Mouse (Mus musculus): ENCODE results near the gene Rnf217. TPM values are rescaled to one million over a fixed set of nuclear protein-coding genes. Genes with fewer than 3 reads are reported as not detected.
A peak's percentile ranks its signal among the peaks of the same experiment; 100 is the strongest.

Gene Rnf217
- polyA plus RNA-seq, 1 experiment from 2014 or later = 1.4 TPM

GRCm38 (mm10) chr10:31606981-31607867 is 1.8 kb downstream of the Rnf217 start:
- Histone ChIP-seq H3K27me3 (ENCODE audit: control insufficient read depth, insufficient read depth, low read length) (no peaks in the 10 kb centered on the region), H3K9ac (ENCODE audit: low read length) (no peak overlapping the region; the same call in 1 of the 2 replicates), H3K4me1 (ENCODE audit: control insufficient read depth, insufficient read depth, low read length) (peaks cover 17% of the 10 kb centered on the region), H3K4me2 (peak overlapping the region; percentile 79), H3K36me3 (ENCODE audit: control insufficient read depth, insufficient read depth, low read length) (no peaks in the 10 kb centered on the region), H3K4me3 (ENCODE audit: low read depth, low read length) (peak overlapping the region; percentile 76; the same call in 1 of the 2 replicates), H3K27ac (ENCODE audit: low read depth, low read length) (no peak overlapping the region), H3K9me3 (ENCODE audit: control insufficient read depth, low read length) (no peaks in the 10 kb centered on the region)
- peak; percentile 90 for DNase-seq (ENCODE audit: low spot score, missing footprints)
- WGBS = 26% methylated on average over 11 of the region's 11 CpGs
- ATAC-seq (ENCODE audit: low FRiP score) = no peak

GRCm38 (mm10) chr10:31603855-31604254 is 5.1 kb downstream of the Rnf217 start:
- no peaks in the 10 kb centered on the region for H3K9me3 ChIP-seq (ENCODE audit: control insufficient read depth, low read length)
- no peak overlapping the region for H3K27ac ChIP-seq (ENCODE audit: low read depth, low read length)
- H3K4me3 ChIP-seq (ENCODE audit: low read depth, low read length) = no peak overlapping the region
- peaks cover 17% of the 10 kb centered on the region for H3K4me1 ChIP-seq (ENCODE audit: control insufficient read depth, insufficient read depth, low read length)
- no peaks in the 10 kb centered on the region for H3K27me3 ChIP-seq (ENCODE audit: control insufficient read depth, insufficient read depth, low read length)
- DNase-seq (ENCODE audit: low spot score, missing footprints) = no peak
- H3K9ac ChIP-seq (ENCODE audit: low read length) = no peak overlapping the region
- no peak for ATAC-seq (ENCODE audit: low FRiP score)
- no peaks in the 10 kb centered on the region for H3K36me3 ChIP-seq (ENCODE audit: control insufficient read depth, insufficient read depth, low read length)
- H3K4me2 ChIP-seq = no peak overlapping the region
- 91% methylated on average over 4 of the region's 4 CpGs for WGBS

- no peaks in the 10 kb centered on the region for H3K36me3 ChIP-seq (ENCODE audit: control insufficient read depth, insufficient read depth, low read length)
- H3K4me3 ChIP-seq (ENCODE audit: low read depth, low read length) = no peak overlapping the region
- no peak overlapping the region for H3K9ac ChIP-seq (ENCODE audit: low read length)
- 93% methylated on average over 6 of the region's 6 CpGs for WGBS
- DNase-seq (ENCODE audit: low spot score, missing footprints) = no peak
- no peak overlapping the region for H3K27ac ChIP-seq (ENCODE audit: low read depth, low read length)
- no peaks in the 10 kb centered on the region for H3K4me1 ChIP-seq (ENCODE audit: control insufficient read depth, insufficient read depth, low read length)
- no peaks in the 10 kb centered on the region for H3K27me3 ChIP-seq (ENCODE audit: control insufficient read depth, insufficient read depth, low read length)
- no peak for ATAC-seq (ENCODE audit: low FRiP score)
- H3K4me2 ChIP-seq = no peak overlapping the region
- no peaks in the 10 kb centered on the region for H3K9me3 ChIP-seq (ENCODE audit: control insufficient read depth, low read length)
These were observed 8.9 kb downstream of the Rnf217 start for GRCm38 (mm10) chr10:31600116-31600515.

- DNase-seq (ENCODE audit: low spot score, missing footprints) (no peak), ATAC-seq (ENCODE audit: low FRiP score) (no peak)
- WGBS = 96% methylated on average over 2 of the region's 2 CpGs
- no peak overlapping the region for H3K4me3 ChIP-seq (ENCODE audit: low read depth, low read length)
- no peaks in the 10 kb centered on the region for H3K9me3 ChIP-seq (ENCODE audit: control insufficient read depth, low read length)
- no peak overlapping the region for H3K9ac ChIP-seq (ENCODE audit: low read length)
- H3K27ac ChIP-seq (ENCODE audit: low read depth, low read length) = no peak overlapping the region
- no peak overlapping the region for H3K4me2 ChIP-seq
- peaks cover 2% of the 10 kb centered on the region for H3K4me1 ChIP-seq (ENCODE audit: control insufficient read depth, insufficient read depth, low read length)
- H3K27me3 ChIP-seq (ENCODE audit: control insufficient read depth, insufficient read depth, low read length) = no peaks in the 10 kb centered on the region
- no peaks in the 10 kb centered on the region for H3K36me3 ChIP-seq (ENCODE audit: control insufficient read depth, insufficient read depth, low read length)
These were observed 11.1 kb downstream of the Rnf217 start for GRCm38 (mm10) chr10:31597886-31598285.

GRCm38 (mm10) chr10:31596804-31597203 is 12.2 kb downstream of the Rnf217 start:
- Histone ChIP-seq H3K4me1 (ENCODE audit: control insufficient read depth, insufficient read depth, low read length) (peaks cover 8% of the 10 kb centered on the region), H3K27ac (ENCODE audit: low read depth, low read length) (no peak overlapping the region), H3K9ac (ENCODE audit: low read length) (no peak overlapping the region), H3K9me3 (ENCODE audit: control insufficient read depth, low read length) (no peaks in the 10 kb centered on the region), H3K27me3 (ENCODE audit: control insufficient read depth, insufficient read depth, low read length) (no peaks in the 10 kb centered on the region), H3K4me2 (no peak overlapping the region), H3K36me3 (ENCODE audit: control insufficient read depth, insufficient read depth, low read length) (no peaks in the 10 kb centered on the region), H3K4me3 (ENCODE audit: low read depth, low read length) (no peak overlapping the region)
- 26% methylated on average over 4 of the region's 4 CpGs for WGBS
- no peak for DNase-seq (ENCODE audit: low spot score, missing footprints)
- no peak for ATAC-seq (ENCODE audit: low FRiP score)

GRCm38 (mm10) chr10:31595326-31595725 is 13.7 kb downstream of the Rnf217 start:
- no peaks in the 10 kb centered on the region for H3K9me3 ChIP-seq (ENCODE audit: control insufficient read depth, low read length)
- WGBS = 90% methylated on average over 4 of the region's 4 CpGs
- H3K4me2 ChIP-seq = no peak overlapping the region
- DNase-seq (ENCODE audit: low spot score, missing footprints) = no peak
- peaks cover 8% of the 10 kb centered on the region for H3K4me1 ChIP-seq (ENCODE audit: control insufficient read depth, insufficient read depth, low read length)
- ATAC-seq (ENCODE audit: low FRiP score) = no peak
- H3K27ac ChIP-seq (ENCODE audit: low read depth, low read length) = no peak overlapping the region
- no peak overlapping the region for H3K9ac ChIP-seq (ENCODE audit: low read length)
- H3K36me3 ChIP-seq (ENCODE audit: control insufficient read depth, insufficient read depth, low read length) = no peaks in the 10 kb centered on the region
- no peak overlapping the region for H3K4me3 ChIP-seq (ENCODE audit: low read depth, low read length)
- H3K27me3 ChIP-seq (ENCODE audit: control insufficient read depth, insufficient read depth, low read length) = no peaks in the 10 kb centered on the region

- 58% methylated on average over 9 of the region's 9 CpGs for WGBS
These were observed 16.1 kb downstream of the Rnf217 start for GRCm38 (mm10) chr10:31592741-31593524.

GRCm38 (mm10) chr10:31592095-31592740 is 16.8 kb downstream of the Rnf217 start:
- H3K4me3 ChIP-seq (ENCODE audit: low read depth, low read length) = no peak overlapping the region
- no peak overlapping the region for H3K9ac ChIP-seq (ENCODE audit: low read length)
- H3K36me3 ChIP-seq (ENCODE audit: control insufficient read depth, insufficient read depth, low read length) = no peaks in the 10 kb centered on the region
- no peaks in the 10 kb centered on the region for H3K9me3 ChIP-seq (ENCODE audit: control insufficient read depth, low read length)
- no peaks in the 10 kb centered on the region for H3K27me3 ChIP-seq (ENCODE audit: control insufficient read depth, insufficient read depth, low read length)
- ATAC-seq (ENCODE audit: low FRiP score) (peak; percentile 16; the same call in 1 of the 2 replicates), DNase-seq (ENCODE audit: low spot score, missing footprints) (no peak)
- H3K27ac ChIP-seq (ENCODE audit: low read depth, low read length) = no peak overlapping the region; the same call in 1 of the 2 replicates
- H3K4me1 ChIP-seq (ENCODE audit: control insufficient read depth, insufficient read depth, low read length) = peaks cover 8% of the 10 kb centered on the region
- H3K4me2 ChIP-seq = no peak overlapping the region
- WGBS = 81% methylated on average over 3 of the region's 3 CpGs

More at GRCm38 (mm10) chr10:31592741-31593524, 16.1 kb downstream of the Rnf217 start:
- no peak for DNase-seq (ENCODE audit: low spot score, missing footprints)
- Histone ChIP-seq H3K9me3 (ENCODE audit: control insufficient read depth, low read length) (no peaks in the 10 kb centered on the region), H3K36me3 (ENCODE audit: control insufficient read depth, insufficient read depth, low read length) (no peaks in the 10 kb centered on the region), H3K27ac (ENCODE audit: low read depth, low read length) (peak overlapping the region; percentile 14; the same call in 1 of the 2 replicates), H3K4me1 (ENCODE audit: control insufficient read depth, insufficient read depth, low read length) (peaks cover 8% of the 10 kb centered on the region), H3K4me2 (no peak overlapping the region), H3K27me3 (ENCODE audit: control insufficient read depth, insufficient read depth, low read length) (no peaks in the 10 kb centered on the region), H3K4me3 (ENCODE audit: low read depth, low read length) (no peak overlapping the region), H3K9ac (ENCODE audit: low read length) (0 out of 2 replicates have a peak overlapping the region, but pooled peaks have one; percentile 16)
- peak; percentile 71 for ATAC-seq (ENCODE audit: low FRiP score)

Data from midbrain, embryonic 11.5 days (tissue).